Mouse (Mus musculus): ENCODE results near the gene Sh3glb2. TPM values are rescaled to one million over a fixed set of nuclear protein-coding genes. Genes with fewer than 3 reads are reported as not detected.

Sh3glb2 gene
- total and polyA plus RNA-seq, 2 experiments from 2014 or later = 89.5 to 234 TPM

DNA sequence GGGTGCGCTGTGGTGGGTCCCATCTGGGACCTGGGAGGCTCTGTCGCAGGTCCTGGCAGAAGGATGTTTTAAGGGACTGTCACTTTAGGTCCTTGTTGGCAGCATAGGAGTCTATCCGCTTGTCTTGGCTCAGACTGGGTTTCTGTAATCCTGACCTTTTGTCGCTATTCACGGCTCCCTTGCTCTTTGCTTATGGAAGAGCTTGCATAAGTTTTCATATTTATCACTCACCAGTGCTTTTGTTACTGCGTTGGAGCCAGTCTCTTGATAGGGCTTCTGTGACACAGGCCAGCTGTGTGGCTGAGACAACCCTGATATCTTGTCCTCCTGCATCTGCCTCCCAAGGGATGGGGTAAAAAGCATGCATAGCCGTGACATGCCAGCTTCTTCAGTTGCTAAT is 20.2 kb upstream of the Sh3glb2 start:
- no peak for TF ChIP-seq CTCF (IDR thresholded peaks at IDR 0.05; ENCODE audit: low read depth)
- TF ChIP-seq EP300 (IDR thresholded peaks at IDR 0.05; ENCODE audit: low read depth) = no peak
- 76% methylated on average over 7 of the region's 7 CpGs for WGBS
- ATAC-seq (ENCODE audit: insufficient read depth, low read depth) = no peak
- H3K4me2 ChIP-seq (ENCODE audit: low read depth, low read length) = no peak overlapping the region
- no peak for DNase-seq (ENCODE audit: low spot score)
- H3K9me3 ChIP-seq (replicated peaks; ENCODE audit: control insufficient read depth, low read length) = no peaks in the 10 kb centered on the region
- H3K9ac ChIP-seq (replicated peaks; ENCODE audit: low read depth, low read length) = no peak overlapping the region
- peaks cover 91% of the 10 kb centered on the region for H3K36me3 ChIP-seq (replicated peaks; ENCODE audit: control insufficient read depth, insufficient read depth, low read length)
- H3K4me3 ChIP-seq (ENCODE audit: low read depth, low read length) = no peak overlapping the region
- H3K27me3 ChIP-seq (ENCODE audit: control insufficient read depth, insufficient read depth, low read length) = no peaks in the 10 kb centered on the region
- H3K4me1 ChIP-seq (ENCODE audit: control insufficient read depth, insufficient read depth) = no peaks in the 10 kb centered on the region
- no peak overlapping the region for H3K27ac ChIP-seq (ENCODE audit: low read depth)

DNA sequence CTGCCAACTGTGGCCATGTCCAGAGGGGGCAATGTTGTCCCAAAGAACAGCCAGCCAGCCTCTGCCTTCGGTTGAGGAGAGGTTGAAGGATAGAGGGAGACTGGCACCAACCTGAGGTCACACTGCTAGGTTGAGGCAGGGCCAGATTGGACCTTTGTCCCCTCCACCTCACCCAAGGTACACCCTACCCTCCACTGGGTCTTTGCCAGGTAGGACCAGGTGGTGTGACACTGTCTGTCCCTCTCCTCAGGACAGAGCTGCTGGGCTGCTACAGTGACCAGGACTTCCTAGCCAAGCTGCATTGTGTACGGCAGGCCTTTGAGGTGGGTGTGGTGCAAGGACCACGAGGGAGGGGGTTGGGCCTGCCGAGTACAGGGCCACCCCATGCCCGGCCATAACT is 18.6 kb upstream of the Sh3glb2 start:
- Histone ChIP-seq H3K4me3 (ENCODE audit: low read depth, low read length) (no peak overlapping the region), H3K27ac (ENCODE audit: low read depth) (no peak overlapping the region), H3K4me2 (ENCODE audit: low read depth, low read length) (no peak overlapping the region), H3K9ac (replicated peaks; ENCODE audit: low read depth, low read length) (no peak overlapping the region), H3K27me3 (ENCODE audit: control insufficient read depth, insufficient read depth, low read length) (no peaks in the 10 kb centered on the region), H3K4me1 (ENCODE audit: control insufficient read depth, insufficient read depth) (no peaks in the 10 kb centered on the region), H3K36me3 (replicated peaks; ENCODE audit: control insufficient read depth, insufficient read depth, low read length) (peaks cover 89% of the 10 kb centered on the region), H3K9me3 (replicated peaks; ENCODE audit: control insufficient read depth, low read length) (no peaks in the 10 kb centered on the region)
- DNase-seq (ENCODE audit: low spot score) (no peak), ATAC-seq (ENCODE audit: insufficient read depth, low read depth) (no peak)
- WGBS = 78% methylated on average over 5 of the region's 5 CpGs
- TF ChIP-seq CTCF (IDR thresholded peaks at IDR 0.05; ENCODE audit: low read depth) (no peak), EP300 (IDR thresholded peaks at IDR 0.05; ENCODE audit: low read depth) (no peak)

DNA sequence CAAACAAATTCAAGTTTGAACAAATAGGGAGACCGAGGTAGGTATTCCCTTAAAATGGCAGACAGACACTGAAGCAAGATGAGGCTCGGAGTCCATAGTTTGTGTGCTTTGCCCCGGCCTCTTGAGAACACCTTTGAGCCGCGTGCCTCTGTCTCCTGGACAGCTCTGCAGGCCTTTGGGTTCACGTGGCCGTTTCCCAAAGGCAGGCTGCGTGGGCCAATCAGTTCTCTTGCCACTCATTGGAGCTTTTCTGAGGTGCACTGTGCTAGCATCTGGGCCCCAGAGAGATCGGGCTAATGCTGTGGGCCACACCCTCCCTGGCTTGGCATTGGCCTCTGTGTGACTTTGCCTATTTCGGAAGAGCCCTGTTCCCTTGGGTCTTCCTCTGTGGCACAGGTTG is 16.8 kb upstream of the Sh3glb2 start:
- no peak for DNase-seq (ENCODE audit: low spot score)
- H3K4me1 ChIP-seq (ENCODE audit: control insufficient read depth, insufficient read depth) = no peaks in the 10 kb centered on the region
- H3K27me3 ChIP-seq (ENCODE audit: control insufficient read depth, insufficient read depth, low read length) = no peaks in the 10 kb centered on the region
- ATAC-seq (ENCODE audit: insufficient read depth, low read depth) = no peak
- 91% methylated on average over 10 of the region's 10 CpGs for WGBS
- H3K36me3 ChIP-seq (replicated peaks; ENCODE audit: control insufficient read depth, insufficient read depth, low read length) = peaks cover 89% of the 10 kb centered on the region
- TF ChIP-seq EP300 (IDR thresholded peaks at IDR 0.05; ENCODE audit: low read depth) (no peak), CTCF (IDR thresholded peaks at IDR 0.05; ENCODE audit: low read depth) (no peak)
- H3K9me3 ChIP-seq (replicated peaks; ENCODE audit: control insufficient read depth, low read length) = no peaks in the 10 kb centered on the region
- H3K4me2 ChIP-seq (ENCODE audit: low read depth, low read length) = no peak overlapping the region
- no peak overlapping the region for H3K27ac ChIP-seq (ENCODE audit: low read depth)
- no peak overlapping the region for H3K4me3 ChIP-seq (ENCODE audit: low read depth, low read length)
- no peak overlapping the region for H3K9ac ChIP-seq (replicated peaks; ENCODE audit: low read depth, low read length)

DNA sequence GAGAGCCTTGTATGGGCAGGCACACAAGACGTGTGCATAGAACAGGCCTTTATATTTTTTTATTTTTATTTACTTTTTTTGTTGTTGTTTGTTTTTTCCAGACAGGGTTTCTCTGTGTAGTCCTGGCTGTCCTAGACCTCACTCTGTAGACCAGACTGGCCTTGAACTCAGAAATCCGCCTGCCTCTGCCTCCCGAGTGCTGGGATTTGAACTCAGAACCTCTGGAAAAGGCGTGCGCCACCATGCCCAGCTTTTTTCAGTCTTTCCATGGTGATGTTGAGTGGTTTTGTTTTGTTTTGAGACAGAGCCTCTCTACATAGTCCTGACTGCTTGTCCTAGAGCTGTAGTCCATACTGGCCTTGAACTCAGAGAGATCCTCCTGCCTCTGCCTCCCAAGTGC is 13.6 kb upstream of the Sh3glb2 start:
- no peak overlapping the region for H3K4me3 ChIP-seq (ENCODE audit: low read depth, low read length)
- peaks cover 90% of the 10 kb centered on the region for H3K36me3 ChIP-seq (replicated peaks; ENCODE audit: control insufficient read depth, insufficient read depth, low read length)
- 97% methylated on average over 5 of the region's 5 CpGs for WGBS
- no peak for TF ChIP-seq EP300 (IDR thresholded peaks at IDR 0.05; ENCODE audit: low read depth)
- TF ChIP-seq CTCF (IDR thresholded peaks at IDR 0.05; ENCODE audit: low read depth) = no peak
- H3K9me3 ChIP-seq (replicated peaks; ENCODE audit: control insufficient read depth, low read length) = no peaks in the 10 kb centered on the region
- H3K4me1 ChIP-seq (ENCODE audit: control insufficient read depth, insufficient read depth) = no peaks in the 10 kb centered on the region
- H3K9ac ChIP-seq (replicated peaks; ENCODE audit: low read depth, low read length) = no peak overlapping the region
- DNase-seq (ENCODE audit: low spot score) = no peak
- ATAC-seq (ENCODE audit: insufficient read depth, low read depth) = no peak
- no peak overlapping the region for H3K27ac ChIP-seq (ENCODE audit: low read depth)
- H3K4me2 ChIP-seq (ENCODE audit: low read depth, low read length) = no peak overlapping the region
- H3K27me3 ChIP-seq (ENCODE audit: control insufficient read depth, insufficient read depth, low read length) = no peaks in the 10 kb centered on the region

DNA sequence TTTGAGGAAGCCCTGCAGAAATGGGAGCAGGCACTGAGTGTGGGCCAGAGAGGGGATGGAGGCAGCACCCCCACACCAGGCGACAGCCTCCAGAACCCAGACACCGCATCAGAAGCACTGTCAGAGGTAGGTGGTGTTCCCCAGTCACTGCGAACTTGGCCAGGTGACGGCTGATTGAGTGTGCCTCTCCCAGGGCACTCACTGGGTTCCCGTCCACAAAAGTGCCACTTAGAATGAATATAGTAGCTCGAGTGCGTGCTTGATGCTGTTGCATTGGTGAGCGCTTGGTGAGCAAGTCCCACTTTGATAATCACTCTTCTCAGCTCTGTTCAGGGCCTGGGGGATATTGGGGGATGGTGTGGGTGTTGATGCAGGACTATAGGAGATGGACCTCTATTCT is 12.4 kb upstream of the Sh3glb2 start:
- H3K36me3 ChIP-seq (replicated peaks; ENCODE audit: control insufficient read depth, insufficient read depth, low read length) = peaks cover 88% of the 10 kb centered on the region
- H3K4me1 ChIP-seq (ENCODE audit: control insufficient read depth, insufficient read depth) = 0 out of 2 replicates have a peak, but pooled peaks cover 1% of the 10 kb centered on the region
- TF ChIP-seq CTCF (IDR thresholded peaks at IDR 0.05; ENCODE audit: low read depth) = no peak
- no peak overlapping the region for H3K9ac ChIP-seq (replicated peaks; ENCODE audit: low read depth, low read length)
- WGBS = 81% methylated on average over 8 of the region's 8 CpGs
- DNase-seq (ENCODE audit: low spot score) (no peak), ATAC-seq (ENCODE audit: insufficient read depth, low read depth) (no peak)
- H3K9me3 ChIP-seq (replicated peaks; ENCODE audit: control insufficient read depth, low read length) = no peaks in the 10 kb centered on the region
- H3K4me2 ChIP-seq (ENCODE audit: low read depth, low read length) = no peak overlapping the region
- no peak overlapping the region for H3K4me3 ChIP-seq (ENCODE audit: low read depth, low read length)
- no peak overlapping the region for H3K27ac ChIP-seq (ENCODE audit: low read depth)
- no peaks in the 10 kb centered on the region for H3K27me3 ChIP-seq (ENCODE audit: control insufficient read depth, insufficient read depth, low read length)

DNA sequence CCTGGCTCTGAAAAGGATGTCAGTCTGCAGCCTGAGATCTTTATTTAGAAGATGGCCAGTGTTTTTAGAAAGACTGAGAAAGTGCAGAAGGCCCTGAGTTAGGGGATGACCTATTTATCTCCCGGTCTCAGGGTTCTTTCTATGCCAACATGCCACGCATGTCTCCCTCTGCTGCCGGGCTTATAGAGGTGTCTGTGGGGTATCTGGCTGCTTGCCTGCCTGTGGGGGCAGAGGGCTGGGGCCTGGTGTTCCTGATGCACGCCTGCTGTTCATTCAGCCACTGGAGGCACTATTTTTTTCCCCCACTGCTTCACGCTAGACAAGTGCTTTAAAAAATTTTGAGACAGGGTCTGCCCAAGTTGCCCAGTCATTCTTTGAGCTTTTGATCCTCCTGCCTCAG is 7.1 kb upstream of the Sh3glb2 start:
- TF ChIP-seq CTCF (IDR thresholded peaks at IDR 0.05; ENCODE audit: low read depth) (peak; percentile 33), EP300 (IDR thresholded peaks at IDR 0.05; ENCODE audit: low read depth) (no peak)
- peak overlapping the region; percentile 84 for H3K4me2 ChIP-seq (ENCODE audit: low read depth, low read length)
- no peaks in the 10 kb centered on the region for H3K9me3 ChIP-seq (replicated peaks; ENCODE audit: control insufficient read depth, low read length)
- DNase-seq (ENCODE audit: low spot score) (no peak), ATAC-seq (ENCODE audit: insufficient read depth, low read depth) (no peak)
- no peaks in the 10 kb centered on the region for H3K27me3 ChIP-seq (ENCODE audit: control insufficient read depth, insufficient read depth, low read length)
- 23% methylated on average over 5 of the region's 5 CpGs for WGBS
- H3K9ac ChIP-seq (replicated peaks; ENCODE audit: low read depth, low read length) = no peak overlapping the region
- peaks cover 44% of the 10 kb centered on the region for H3K36me3 ChIP-seq (replicated peaks; ENCODE audit: control insufficient read depth, insufficient read depth, low read length)
- H3K27ac ChIP-seq (ENCODE audit: low read depth) = peak overlapping the region; percentile 46
- peaks cover 13% of the 10 kb centered on the region; the same call in 1 of the 2 replicates for H3K4me1 ChIP-seq (ENCODE audit: control insufficient read depth, insufficient read depth)
- H3K4me3 ChIP-seq (ENCODE audit: low read depth, low read length) = 0 out of 2 replicates have a peak overlapping the region, but pooled peaks have one; percentile 91
